Mouse (Mus musculus): ENCODE data around the gene Fam160a1.

DNA sequence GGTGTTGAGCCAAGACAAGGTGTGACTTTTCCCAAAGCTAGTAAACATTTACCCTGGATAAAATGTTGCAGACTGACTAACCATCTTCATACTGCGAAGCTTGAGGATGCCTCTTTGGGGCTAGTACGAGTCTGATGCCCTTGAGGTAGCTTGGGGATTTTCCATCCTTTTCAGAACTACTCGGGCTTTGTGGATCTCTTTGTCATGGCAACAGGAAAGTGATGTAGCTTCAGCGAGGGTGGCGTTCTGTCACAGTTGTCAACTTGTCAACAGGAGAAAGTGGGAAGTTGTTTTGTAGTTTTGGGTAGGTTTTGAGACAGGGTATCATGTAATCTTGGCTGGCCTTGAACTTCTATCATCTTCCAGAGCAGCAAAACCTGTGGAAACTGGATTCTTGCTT, 197.7 kb downstream of the Fam160a1 start:
- TF ChIP-seq CTCF (IDR thresholded peaks at IDR 0.05; ENCODE audit: borderline replicate concordance, insufficient read depth, low read depth, low read length), result no peak
- TF ChIP-seq POLR2A (IDR thresholded peaks at IDR 0.05; ENCODE audit: borderline replicate concordance, insufficient read depth, low read length), result no peak

Measured in cerebellum, adult 2 months (tissue).